Mouse (Mus musculus): ENCODE measurements at regions not wholly inside any gene's neighbourhood (a gene's known extent, or its start where the extent isn't known, plus 50 kb on each side); places are given as distances from the start of the nearest gene placed in this dataset.
A peak's percentile ranks its signal among the peaks of the same experiment; 100 is the strongest.

DNA sequence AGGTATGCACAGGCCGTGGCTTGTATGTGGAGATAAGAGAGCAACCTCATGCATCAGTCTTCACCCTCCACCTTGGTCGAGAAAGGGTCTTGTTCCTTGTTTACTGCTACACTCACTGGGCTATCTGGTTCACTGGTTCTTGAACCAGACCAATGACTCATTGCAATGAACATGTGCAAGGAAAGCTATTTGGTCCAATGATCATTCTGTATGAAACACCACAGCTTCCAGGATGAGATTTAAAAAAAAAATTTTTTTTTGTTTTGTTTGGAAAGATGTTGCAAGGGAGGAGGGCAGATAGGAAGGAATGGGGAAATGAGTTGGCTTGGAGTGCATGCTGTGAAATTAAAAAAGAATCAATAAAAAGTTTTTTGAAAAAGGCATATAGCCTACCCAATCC, 174.7 kb downstream of the En1 start:
- no peak for ATAC-seq
- WGBS = 76% methylated on average over 2 of the region's 2 CpGs

GRCm38 (mm10) chr1:120777468-120777867, 175.2 kb downstream of the En1 start:
- no peak for DNase-seq
- no peak overlapping the region for H3K27ac ChIP-seq (ENCODE audit: low read depth, low read length)
- TF ChIP-seq CTCF (IDR thresholded peaks at IDR 0.05; ENCODE audit: low read depth) = no peak
- no peak for ATAC-seq
- H3K27me3 ChIP-seq (ENCODE audit: insufficient read depth, low read length) = no peaks in the 10 kb centered on the region
- no peak overlapping the region for H3K4me3 ChIP-seq (ENCODE audit: low read depth, low read length)
- H3K4me1 ChIP-seq (ENCODE audit: insufficient read depth) = no peaks in the 10 kb centered on the region
- H3K9ac ChIP-seq = no peak overlapping the region
- 65% methylated on average over 2 of the region's 2 CpGs for WGBS
- no peaks in the 10 kb centered on the region for H3K36me3 ChIP-seq (ENCODE audit: insufficient read depth)
- H3K4me2 ChIP-seq (ENCODE audit: low read depth) = no peak overlapping the region
- no peaks in the 10 kb centered on the region for H3K9me3 ChIP-seq (ENCODE audit: low read length)

More for the DNA sequence above, 174.7 kb downstream of the En1 start:
- TF ChIP-seq CTCF (IDR thresholded peaks at IDR 0.05; ENCODE audit: low read depth) = no peak
- Histone ChIP-seq H3K9ac (no peak overlapping the region), H3K9me3 (ENCODE audit: low read length) (no peaks in the 10 kb centered on the region), H3K36me3 (ENCODE audit: insufficient read depth) (no peaks in the 10 kb centered on the region), H3K4me1 (ENCODE audit: insufficient read depth) (no peaks in the 10 kb centered on the region), H3K27me3 (ENCODE audit: insufficient read depth, low read length) (no peaks in the 10 kb centered on the region), H3K4me3 (ENCODE audit: low read depth, low read length) (no peak overlapping the region), H3K27ac (ENCODE audit: low read depth, low read length) (no peak overlapping the region), H3K4me2 (ENCODE audit: low read depth) (no peak overlapping the region)
- no peak for DNase-seq

DNA sequence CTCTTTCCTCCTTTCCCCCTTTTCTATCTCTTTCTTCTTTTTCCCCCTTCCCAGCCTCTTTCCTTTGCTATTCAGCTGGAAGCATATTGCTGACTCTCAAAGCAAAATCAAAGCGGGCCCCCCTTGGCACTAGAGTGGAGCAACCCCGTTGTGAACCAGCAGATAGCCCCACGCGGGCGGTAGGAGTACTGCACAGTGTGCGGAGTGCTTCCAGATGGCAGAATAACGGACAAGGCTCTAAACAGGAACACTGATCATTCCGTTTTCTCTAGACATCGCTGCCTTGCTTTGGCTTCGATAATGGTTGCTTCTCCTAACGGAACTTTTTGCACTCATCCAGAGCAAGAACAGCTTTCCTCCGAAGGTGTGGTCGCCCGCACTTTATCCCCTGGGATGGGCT, 193.0 kb downstream of the En1 start:
- Histone ChIP-seq H3K36me3 (ENCODE audit: insufficient read depth) (no peaks in the 10 kb centered on the region), H3K4me1 (ENCODE audit: insufficient read depth) (no peaks in the 10 kb centered on the region), H3K27me3 (ENCODE audit: insufficient read depth, low read length) (no peaks in the 10 kb centered on the region), H3K4me2 (ENCODE audit: low read depth) (no peak overlapping the region; the same call in 1 of the 2 replicates), H3K9ac (no peak overlapping the region), H3K9me3 (ENCODE audit: low read length) (no peaks in the 10 kb centered on the region), H3K4me3 (ENCODE audit: low read depth, low read length) (no peak overlapping the region), H3K27ac (ENCODE audit: low read depth, low read length) (no peak overlapping the region)
- DNase-seq (peak; percentile 38), ATAC-seq (peak; percentile 70; the same call in 1 of the 2 replicates)
- 64% methylated on average over 14 of the region's 14 CpGs for WGBS
- no peak for TF ChIP-seq CTCF (IDR thresholded peaks at IDR 0.05; ENCODE audit: low read depth)

GRCm38 (mm10) chr1:120801248-120801979, 199.2 kb downstream of the En1 start:
- H3K27ac ChIP-seq (ENCODE audit: low read depth, low read length) = no peak overlapping the region
- ATAC-seq = peak; percentile 38
- no peak overlapping the region for H3K9ac ChIP-seq
- no peaks in the 10 kb centered on the region for H3K9me3 ChIP-seq (ENCODE audit: low read length)
- no peaks in the 10 kb centered on the region for H3K27me3 ChIP-seq (ENCODE audit: insufficient read depth, low read length)
- no peaks in the 10 kb centered on the region for H3K36me3 ChIP-seq (ENCODE audit: insufficient read depth)
- no peak for DNase-seq
- TF ChIP-seq CTCF (IDR thresholded peaks at IDR 0.05; ENCODE audit: low read depth) = no peak
- H3K4me2 ChIP-seq (ENCODE audit: low read depth) = no peak overlapping the region
- H3K4me3 ChIP-seq (ENCODE audit: low read depth, low read length) = no peak overlapping the region
- 11% methylated on average over 5 of the region's 5 CpGs for WGBS
- H3K4me1 ChIP-seq (ENCODE audit: insufficient read depth) = no peaks in the 10 kb centered on the region

GRCm38 (mm10) chr1:120801980-120802364, 199.8 kb downstream of the En1 start:
- ATAC-seq = no peak
- H3K4me2 ChIP-seq (ENCODE audit: low read depth) = no peak overlapping the region
- no peak overlapping the region for H3K9ac ChIP-seq
- H3K27me3 ChIP-seq (ENCODE audit: insufficient read depth, low read length) = no peaks in the 10 kb centered on the region
- no peak for DNase-seq
- WGBS = 60% methylated on average over 8 of the region's 8 CpGs
- TF ChIP-seq CTCF (IDR thresholded peaks at IDR 0.05; ENCODE audit: low read depth) = no peak
- no peaks in the 10 kb centered on the region for H3K4me1 ChIP-seq (ENCODE audit: insufficient read depth)
- H3K27ac ChIP-seq (ENCODE audit: low read depth, low read length) = no peak overlapping the region
- H3K4me3 ChIP-seq (ENCODE audit: low read depth, low read length) = no peak overlapping the region
- no peaks in the 10 kb centered on the region for H3K9me3 ChIP-seq (ENCODE audit: low read length)
- no peaks in the 10 kb centered on the region for H3K36me3 ChIP-seq (ENCODE audit: insufficient read depth)

DNA sequence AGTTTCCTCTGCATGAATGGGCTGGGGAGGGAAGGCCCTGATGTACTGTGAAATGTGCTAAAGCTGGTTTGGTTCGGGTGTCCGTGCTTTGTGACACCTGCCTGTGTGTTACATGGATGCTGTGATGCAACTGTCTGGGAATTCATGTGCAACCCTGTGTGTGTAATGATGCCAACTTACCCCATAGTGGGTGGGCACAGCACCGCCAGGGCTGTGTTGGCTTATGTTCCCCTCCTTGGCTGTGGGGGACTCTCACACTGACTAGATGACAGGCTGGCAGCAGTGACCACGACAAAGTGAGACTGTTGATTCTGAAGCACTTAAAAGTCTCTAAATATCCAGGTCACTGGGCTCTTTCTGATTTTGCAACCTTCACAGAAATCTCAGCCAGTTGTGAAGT, 212.2 kb downstream of the En1 start:
- 41% methylated on average over 4 of the region's 4 CpGs for WGBS
- no peaks in the 10 kb centered on the region for H3K9me3 ChIP-seq (ENCODE audit: low read length)
- no peaks in the 10 kb centered on the region for H3K27me3 ChIP-seq (ENCODE audit: insufficient read depth, low read length)
- no peaks in the 10 kb centered on the region for H3K4me1 ChIP-seq (ENCODE audit: insufficient read depth)
- H3K4me3 ChIP-seq (ENCODE audit: low read depth, low read length) = no peak overlapping the region
- peak; percentile 17 for DNase-seq
- H3K36me3 ChIP-seq (ENCODE audit: insufficient read depth) = no peaks in the 10 kb centered on the region
- no peak overlapping the region for H3K9ac ChIP-seq
- H3K27ac ChIP-seq (ENCODE audit: low read depth, low read length) = no peak overlapping the region
- H3K4me2 ChIP-seq (ENCODE audit: low read depth) = no peak overlapping the region
- no peak for TF ChIP-seq CTCF (IDR thresholded peaks at IDR 0.05; ENCODE audit: low read depth)
- ATAC-seq = peak; percentile 72

DNA sequence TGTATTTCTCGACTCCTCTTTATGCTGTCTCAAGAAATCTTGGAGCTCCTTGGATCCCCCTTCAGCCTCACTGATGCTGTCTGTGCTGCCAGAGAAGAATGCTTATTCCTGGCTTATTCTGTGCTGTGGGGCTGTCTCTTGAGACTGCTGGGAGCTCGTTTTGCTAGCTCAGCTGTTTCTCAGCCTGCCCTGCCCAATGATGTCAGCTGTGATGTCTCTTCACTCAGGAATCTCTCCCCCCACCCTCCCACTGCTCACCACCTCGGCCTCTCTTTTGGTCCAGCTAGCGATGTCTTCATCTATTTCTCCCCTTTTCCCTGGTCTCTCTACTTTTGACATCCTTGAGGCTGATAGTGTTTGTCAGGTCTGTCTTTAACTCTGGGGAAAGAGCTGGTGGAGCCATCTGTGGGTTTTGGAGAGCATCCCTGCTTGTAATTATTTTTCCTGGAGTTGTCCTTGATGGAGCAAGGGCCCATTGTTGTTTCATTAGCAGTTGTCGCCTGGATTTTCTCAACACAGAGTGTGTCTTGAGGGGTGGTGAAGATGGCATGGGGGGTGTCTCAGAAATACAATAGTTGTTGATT, 214.1 kb downstream of the En1 start:
- H3K36me3 ChIP-seq (ENCODE audit: insufficient read depth) = no peaks in the 10 kb centered on the region
- no peak overlapping the region; the same call in 1 of the 2 replicates for H3K27ac ChIP-seq (ENCODE audit: low read depth, low read length)
- H3K9ac ChIP-seq = no peak overlapping the region
- ATAC-seq (peak; percentile 49), DNase-seq (peak; percentile 29)
- H3K9me3 ChIP-seq (ENCODE audit: low read length) = no peaks in the 10 kb centered on the region
- H3K27me3 ChIP-seq (ENCODE audit: insufficient read depth, low read length) = no peaks in the 10 kb centered on the region
- TF ChIP-seq CTCF (IDR thresholded peaks at IDR 0.05; ENCODE audit: low read depth) = no peak
- H3K4me3 ChIP-seq (ENCODE audit: low read depth, low read length) = no peak overlapping the region
- no peaks in the 10 kb centered on the region for H3K4me1 ChIP-seq (ENCODE audit: insufficient read depth)
- no peak overlapping the region for H3K4me2 ChIP-seq (ENCODE audit: low read depth)
- WGBS = 37% methylated on average over 5 of the region's 5 CpGs
